In genomic region chr5:3782670-3783069, GRCm38 (mm10) we compare ENCODE assay signal across 9 mouse cellular contexts. TPM values are rescaled to one million over a fixed set of nuclear protein-coding genes. Genes with fewer than 3 reads are reported as not detected.
DNase-seq lines count a peak whose midpoint lies in the region; TF ChIP-seq lines count a peak whose summit lies in the region.
"Had no signal": no experiment of that assay in that cellular context is flagged by ENCODE, and none has a peak within 500 bp of the region (broad histone marks: within the 10 kb centered on the region; RNA-seq: fewer than 3 reads in every experiment).

No protein-coding gene starts in this region.

- no peaks in the 10 kb centered on the region for H3K27me3 ChIP-seq in CH12.LX (replicated peaks)

- H3K36me3 ChIP-seq in CH12.LX (replicated peaks in 1 of 2; ENCODE audit: control insufficient read depth in 1 of 2, insufficient read depth in 1 of 2, low read length in 1 of 2): peaks cover 0 to 23% of the 10 kb centered on the region in 2 experiments

- in situ Hi-C loops in CH12.LX (cut with MboI; ENCODE audit: low pct_ligation_motif_present, low pct_unique_long_range_greater_than_20kb, low sequenced_read_pairs): no loop called here

- peak; percentile 56 for TF ChIP-seq CTCF in layer of hippocampus, adult 2 months (conservative IDR thresholded peaks at IDR 0.05)
- peak; percentile 32 to 55 for TF ChIP-seq CTCF in CH12.LX (conservative IDR thresholded peaks at IDR 0.05 in 1 of 2, IDR thresholded peaks at IDR 0.05 in 1 of 2; ENCODE audit: low read depth in 2 of 2, low read length in 2 of 2)
- peak; percentile 16; the same call in 1 of the 2 replicates for TF ChIP-seq CTCF in brain, embryonic 14.5 days (IDR thresholded peaks at IDR 0.05; ENCODE audit: borderline replicate concordance, extremely low read depth, insufficient read depth, insufficient read length)

- no peaks in the 10 kb centered on the region for H3K9me3 ChIP-seq in CH12.LX (replicated peaks; ENCODE audit: low read length)

- H3K4me2 ChIP-seq in CH12.LX (ENCODE audit: insufficient read depth, low read depth, poor library complexity, severe bottlenecking): no peak overlapping the region

- TF ChIP-seq EP300 in CH12.LX (IDR thresholded peaks at IDR 0.05; ENCODE audit: low read length): no peak

- dilution Hi-C loops in CH12.LX (cut with MboI; ENCODE audit: extremely low pct_ligation_motif_present, extremely low pct_unique_long_range_greater_than_20kb, low sequenced_read_pairs): no loop called here

- peaks cover 5% of the 10 kb centered on the region; the same call in 1 of the 2 replicates for H3K79me2 ChIP-seq in CH12.LX (replicated peaks; ENCODE audit: control insufficient read depth, extremely low read depth, insufficient read depth, poor library complexity, severe bottlenecking)

- intact Hi-C loops in heart, postnatal 25 days (cut with DNase I): no loop called here

- peak; percentile 19 for TF ChIP-seq RAD21 in CH12.LX (IDR thresholded peaks at IDR 0.05; ENCODE audit: low read depth, low read length)

- DNase-seq in layer of hippocampus, adult 2 months (ENCODE audit: low spot score in 2 of 2): no peak
- no peak for DNase-seq in layer of hippocampus, adult 9-10 months (ENCODE audit: low spot score)
- peak; percentile 17 for DNase-seq in CH12.LX (ENCODE audit: extremely low read depth)
- DNase-seq in brain, embryonic 14.5 days (ENCODE audit: low read depth): no peak
- DNase-seq in spleen, postnatal 36 days (ENCODE audit: low spot score in 2 of 2): peak; percentile 10 to 22
- DNase-seq in heart, postnatal 25 days (ENCODE audit: low spot score): no peak
- no peak for DNase-seq in heart, adult 18-20 months
- DNase-seq in right cerebral cortex, postnatal 36 days (ENCODE audit: low spot score in 2 of 2): no peak
- DNase-seq: kidney, adult 8-10 months had no signal

- H3K9ac ChIP-seq in CH12.LX (ENCODE audit: insufficient read depth, low read depth): no peak overlapping the region

- no peak for TF ChIP-seq POLR2A in CH12.LX (IDR thresholded peaks at IDR 0.05; ENCODE audit: low read depth, low read length)
- no peak for TF ChIP-seq POLR2A in brain, embryonic 14.5 days (IDR thresholded peaks at IDR 0.05; ENCODE audit: borderline replicate concordance, extremely low read depth, insufficient read depth, insufficient read length, poor library complexity, severe bottlenecking)

- no peak overlapping the region for H3K27ac ChIP-seq in layer of hippocampus, adult 2 months
- no peak overlapping the region for H3K27ac ChIP-seq in CH12.LX (ENCODE audit: insufficient read depth, low read depth)

- no peaks in the 10 kb centered on the region for H3K4me1 ChIP-seq in CH12.LX (ENCODE audit: control insufficient read depth in 1 of 2, insufficient read depth in 2 of 2)

- no peak overlapping the region for H3K4me3 ChIP-seq in layer of hippocampus, adult 2 months
- H3K4me3 ChIP-seq in CH12.LX (replicated peaks in 1 of 3; ENCODE audit: low read depth in 2 of 3, low read length in 2 of 3, poor library complexity in 1 of 3): no peak overlapping the region

TF ChIP-seq in CH12.LX, 34 proteins besides CTCF, POLR2A, EP300 and RAD21:
- TF ChIP-seq MXI1 (IDR thresholded peaks at IDR 0.05; ENCODE audit: low read depth, low read length) (no peak), SMC3 (IDR thresholded peaks at IDR 0.05; ENCODE audit: low read depth, low read length) (peak; percentile 38; the same call in 1 of the 2 replicates)

RNA-seq across cellular contexts. Expression of gene Ankib1, which starts 20.1 kb away (rescaled TPM):
- 100 to 1,000 TPM; 110 to 119 TPM for total RNA-seq in layer of hippocampus, adult 2 months (2021)
- total RNA-seq in CH12.LX (2012; rRNA removed): 13.7 and 16.2 TPM in 2 replicates
- 19.3 and 21.2 TPM in 2 replicates for total RNA-seq in CH12.LX (2014; rRNA removed)
- 15.8 and 16.6 TPM in 2 replicates for polyA plus RNA-seq in CH12.LX (2012; ENCODE audit: insufficient read length, low read depth)
- polyA plus RNA-seq in brain, embryonic 14.5 days (2012; rRNA removed): 19.3 and 27.8 TPM in 2 replicates
- 10 to 100 TPM; 21.0 to 25.8 TPM for total RNA-seq in heart, postnatal 25 days (2021)
- total RNA-seq in heart, adult 18-20 months (2021): 10 to 100 TPM; 22.6 to 27.3 TPM

RNA-seq across cellular contexts. Expression of gene Krit1, which starts 20.3 kb away (rescaled TPM):
- 10 to 100 TPM; 52.9 to 60.7 TPM for total RNA-seq in layer of hippocampus, adult 2 months (2021)
- total RNA-seq in CH12.LX (2012; rRNA removed): 24.1 and 24.8 TPM in 2 replicates
- total RNA-seq in CH12.LX (2014; rRNA removed): 47.4 and 56.1 TPM in 2 replicates
- polyA plus RNA-seq in CH12.LX (2012; ENCODE audit: insufficient read length, low read depth): 30.7 and 31.2 TPM in 2 replicates
- 46.4 and 50.0 TPM in 2 replicates for polyA plus RNA-seq in brain, embryonic 14.5 days (2012; rRNA removed)
- 10 to 100 TPM; 31.5 to 32.5 TPM for total RNA-seq in heart, postnatal 25 days (2021)
- 10 to 100 TPM; 25.0 to 31.7 TPM for total RNA-seq in heart, adult 18-20 months (2021)

Comparison
In these comparisons a context has a peak if more than half of its experiments do, and no peak if none do; other contexts are left out.
1. DNase-seq: peak in CH12.LX (single experiment) and spleen, postnatal 36 days (2 of 2); none in layer of hippocampus, adult 2 months (0 of 2), layer of hippocampus, adult 9-10 months (single experiment), brain, embryonic 14.5 days (single experiment), heart, postnatal 25 days (single experiment), heart, adult 18-20 months (0 of 2) and right cerebral cortex, postnatal 36 days (0 of 2).
2. Peak in every context shown above with its lines, with median percentiles within 50 percentile points of each other: CTCF ChIP-seq.